Mouse (Mus musculus) frontal cortex, postnatal 10 days (tissue): ENCODE results near the gene 2010109A12Rik.
A peak's percentile ranks its signal among the peaks of the same experiment; 100 is the strongest.

Experiments used
- DNase-seq, 2 experiments: peaks; one replicate each; pipeline ENCODE4 v3.0.0; 2022; ENCODE audit warnings: low spot score in 2 of 2, mixed read lengths in 1 of 2

2010109A12Rik gene

GRCm38 (mm10) chr5:93206109-93207005 is at the start of gene 2010109A12Rik, which contains the start of gene Ccni:
TSS of gene 2010109A12Rik (plus strand) at chr5:93206518.
TSS of gene Ccni (minus strand) at chr5:93206495.
- DNase-seq = peak; percentile 91 to 94

- peak in 1 of 2 experiments; percentile 38 for DNase-seq
Observed at GRCm38 (mm10) chr5:93163541-93163940, 42.8 kb upstream of the 2010109A12Rik start.

- no peak for DNase-seq
Observed at GRCm38 (mm10) chr5:93167919-93168516, 38.3 kb upstream of the 2010109A12Rik start.

- DNase-seq = no peak
Observed at GRCm38 (mm10) chr5:93168654-93169053, 37.7 kb upstream of the 2010109A12Rik start.

GRCm38 (mm10) chr5:93171420-93171819 is 34.9 kb upstream of the 2010109A12Rik start:
- no peak for DNase-seq

GRCm38 (mm10) chr5:93172536-93172935 is 33.8 kb upstream of the 2010109A12Rik start:
- DNase-seq = no peak

GRCm38 (mm10) chr5:93174675-93175074 is 31.6 kb upstream of the 2010109A12Rik start:
- DNase-seq = no peak

- DNase-seq = no peak
Observed at GRCm38 (mm10) chr5:93178616-93179015, 27.7 kb upstream of the 2010109A12Rik start.

GRCm38 (mm10) chr5:93180252-93180651 is 26.1 kb upstream of the 2010109A12Rik start:
- no peak for DNase-seq

GRCm38 (mm10) chr5:93183311-93183710 is 23.0 kb upstream of the 2010109A12Rik start:
- DNase-seq = no peak

GRCm38 (mm10) chr5:93184548-93184947 is 21.8 kb upstream of the 2010109A12Rik start:
- DNase-seq = no peak

GRCm38 (mm10) chr5:93189607-93190006 is 16.7 kb upstream of the 2010109A12Rik start:
- no peak for DNase-seq

- no peak for DNase-seq
Observed at GRCm38 (mm10) chr5:93190428-93190827, 15.9 kb upstream of the 2010109A12Rik start.

GRCm38 (mm10) chr5:93198232-93198631 is 8.1 kb upstream of the 2010109A12Rik start:
- DNase-seq = no peak

- no peak for DNase-seq
Observed at GRCm38 (mm10) chr5:93201181-93201580, 5.1 kb upstream of the 2010109A12Rik start.

- DNase-seq = peak; percentile 55 to 58
Observed at GRCm38 (mm10) chr5:93205371-93206108, 778 bp upstream of the 2010109A12Rik start.

GRCm38 (mm10) chr5:93207006-93207348 is 659 bp downstream of the 2010109A12Rik start:
- peak in 1 of 2 experiments; percentile 44 for DNase-seq

GRCm38 (mm10) chr5:93207555-93207954 is 1.2 kb downstream of the 2010109A12Rik start:
- DNase-seq = no peak

GRCm38 (mm10) chr5:93218375-93218774 is 12.1 kb downstream of the 2010109A12Rik start:
- DNase-seq = no peak

GRCm38 (mm10) chr5:93221661-93222060 is 15.3 kb downstream of the 2010109A12Rik start:
- no peak for DNase-seq

- no peak for DNase-seq
Observed at GRCm38 (mm10) chr5:93224549-93224948, 18.2 kb downstream of the 2010109A12Rik start.

GRCm38 (mm10) chr5:93227157-93227556 is 20.8 kb downstream of the 2010109A12Rik start:
- no peak for DNase-seq
